Mouse (Mus musculus) cortical plate, adult 2 months (tissue): ENCODE measurements around the gene Zmynd15.

Source experiments
- CTCF ChIP-seq: fragments of 200-500 bp; IDR thresholded peaks from 2 replicates; pipeline ENCODE4 v1.5.1; 2011; ENCODE audit warnings: mild to moderate bottlenecking, control low read depth, low read length; ENCODE audit not compliant: insufficient read depth; ENCODE audit errors: extremely low read depth
- POLR2A ChIP-seq: fragments of 200-500 bp; IDR thresholded peaks from 2 replicates; pipeline ENCODE4 v1.6.1; 2011; ENCODE audit warnings: mild to moderate bottlenecking, low read length, control low read depth; ENCODE audit not compliant: insufficient read depth; ENCODE audit errors: extremely low read depth

DNA sequence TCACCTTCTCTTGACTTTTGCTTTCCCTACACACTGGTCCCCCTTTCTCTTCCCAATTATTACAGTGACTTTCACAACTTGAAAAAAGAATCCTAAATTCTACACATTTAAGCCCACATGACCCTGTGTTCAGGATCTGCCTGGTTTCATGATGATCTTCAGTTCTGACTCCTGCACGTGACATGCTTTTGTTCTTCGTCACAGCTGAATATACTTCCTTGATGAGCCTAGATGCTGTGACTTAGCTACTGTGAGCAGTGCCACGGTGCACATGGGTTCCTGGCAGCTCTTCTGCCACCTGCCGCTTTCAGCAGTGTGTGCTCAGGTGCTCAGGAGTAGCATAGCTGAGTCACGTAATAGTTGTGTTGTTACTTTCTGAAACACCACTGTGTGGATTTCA, 46.6 kb upstream of the Zmynd15 start:
- TF ChIP-seq CTCF: no peak
- no peak for TF ChIP-seq POLR2A
